Mouse (Mus musculus): ENCODE results near the gene Gm21985. TPM values are rescaled to one million over a fixed set of nuclear protein-coding genes. Genes with fewer than 3 reads are reported as not detected.
"Not testable (repeated sequence)": the region's sequence is repeated elsewhere in the genome, so short reads cannot be mapped to it uniquely, and the experiment has no call there.

Gm21985 gene
- polyA plus RNA-seq, 1 experiment from 2014 or later, result not detected

GRCm38 (mm10) chr2:112391346-112392000, 125.4 kb downstream of the Gm21985 start:
- 0 out of 2 replicates have a peak overlapping the region, but pooled peaks have one; percentile 18 for H3K27ac ChIP-seq (ENCODE audit: low read length)
- peaks cover 8% of the 10 kb centered on the region for H3K4me1 ChIP-seq (ENCODE audit: control insufficient read depth, insufficient read depth, low read length)
- 80% methylated on average over 4 of the region's 4 CpGs for WGBS
- no peak for ATAC-seq (replicated peaks; ENCODE audit: extremely low read depth, insufficient read depth, low FRiP score)
- H3K4me2 ChIP-seq (ENCODE audit: low read depth, low read length), result no peak overlapping the region
- no peaks in the 10 kb centered on the region for H3K9me3 ChIP-seq (replicated peaks; ENCODE audit: control insufficient read depth, low read length)
- H3K27me3 ChIP-seq (ENCODE audit: control insufficient read depth, insufficient read depth, low read length), result no peaks in the 10 kb centered on the region
- H3K9ac ChIP-seq (ENCODE audit: low read length), result no peak overlapping the region
- H3K4me3 ChIP-seq (ENCODE audit: low read length), result no peak overlapping the region
- no peaks in the 10 kb centered on the region for H3K36me3 ChIP-seq (ENCODE audit: control insufficient read depth, insufficient read depth)

- Histone ChIP-seq H3K27ac (ENCODE audit: low read length) (no peak overlapping the region), H3K9ac (ENCODE audit: low read length) (no peak overlapping the region), H3K4me2 (ENCODE audit: low read depth, low read length) (no peak overlapping the region), H3K27me3 (ENCODE audit: control insufficient read depth, insufficient read depth, low read length) (no peaks in the 10 kb centered on the region), H3K4me3 (ENCODE audit: low read length) (no peak overlapping the region), H3K9me3 (replicated peaks; ENCODE audit: control insufficient read depth, low read length) (no peaks in the 10 kb centered on the region), H3K4me1 (ENCODE audit: control insufficient read depth, insufficient read depth, low read length) (peaks cover 11% of the 10 kb centered on the region), H3K36me3 (ENCODE audit: control insufficient read depth, insufficient read depth) (no peaks in the 10 kb centered on the region)
- 83% methylated on average over 1 of the region's 1 CpGs for WGBS
- no peak for ATAC-seq (replicated peaks; ENCODE audit: extremely low read depth, insufficient read depth, low FRiP score)
These were observed 126.6 kb downstream of the Gm21985 start for GRCm38 (mm10) chr2:112392689-112393088.

GRCm38 (mm10) chr2:112393958-112394357, 127.8 kb downstream of the Gm21985 start:
- Histone ChIP-seq H3K36me3 (ENCODE audit: control insufficient read depth, insufficient read depth) (no peaks in the 10 kb centered on the region), H3K4me2 (ENCODE audit: low read depth, low read length) (no peak overlapping the region), H3K4me1 (ENCODE audit: control insufficient read depth, insufficient read depth, low read length) (peaks cover 14% of the 10 kb centered on the region), H3K9me3 (replicated peaks; ENCODE audit: control insufficient read depth, low read length) (no peaks in the 10 kb centered on the region), H3K27me3 (ENCODE audit: control insufficient read depth, insufficient read depth, low read length) (no peaks in the 10 kb centered on the region), H3K27ac (ENCODE audit: low read length) (no peak overlapping the region), H3K4me3 (ENCODE audit: low read length) (no peak overlapping the region), H3K9ac (ENCODE audit: low read length) (no peak overlapping the region)
- ATAC-seq (replicated peaks; ENCODE audit: extremely low read depth, insufficient read depth, low FRiP score), result no peak

- H3K4me3 ChIP-seq (ENCODE audit: low read length), result no peak overlapping the region
- H3K27me3 ChIP-seq (ENCODE audit: control insufficient read depth, insufficient read depth, low read length), result no peaks in the 10 kb centered on the region
- 50% methylated on average over 1 of the region's 1 CpGs for WGBS
- no peaks in the 10 kb centered on the region for H3K9me3 ChIP-seq (replicated peaks; ENCODE audit: control insufficient read depth, low read length)
- no peaks in the 10 kb centered on the region for H3K36me3 ChIP-seq (ENCODE audit: control insufficient read depth, insufficient read depth)
- H3K27ac ChIP-seq (ENCODE audit: low read length), result no peak overlapping the region
- H3K4me2 ChIP-seq (ENCODE audit: low read depth, low read length), result no peak overlapping the region
- no peak for ATAC-seq (replicated peaks; ENCODE audit: extremely low read depth, insufficient read depth, low FRiP score)
- H3K9ac ChIP-seq (ENCODE audit: low read length), result no peak overlapping the region
- peaks cover 6% of the 10 kb centered on the region for H3K4me1 ChIP-seq (ENCODE audit: control insufficient read depth, insufficient read depth, low read length)
These were observed 130.5 kb downstream of the Gm21985 start for GRCm38 (mm10) chr2:112396649-112397048.

GRCm38 (mm10) chr2:112407030-112407429, 140.9 kb downstream of the Gm21985 start:
- ATAC-seq (replicated peaks; ENCODE audit: extremely low read depth, insufficient read depth, low FRiP score), result no peak
- Histone ChIP-seq H3K36me3 (ENCODE audit: control insufficient read depth, insufficient read depth) (peaks cover 24% of the 10 kb centered on the region), H3K27me3 (ENCODE audit: control insufficient read depth, insufficient read depth, low read length) (no peaks in the 10 kb centered on the region), H3K4me3 (ENCODE audit: low read length) (no peak overlapping the region), H3K4me2 (ENCODE audit: low read depth, low read length) (no peak overlapping the region), H3K9me3 (replicated peaks; ENCODE audit: control insufficient read depth, low read length) (no peaks in the 10 kb centered on the region), H3K4me1 (ENCODE audit: control insufficient read depth, insufficient read depth, low read length) (no peaks in the 10 kb centered on the region), H3K27ac (ENCODE audit: low read length) (no peak overlapping the region), H3K9ac (ENCODE audit: low read length) (no peak overlapping the region)
- WGBS, result 83% methylated on average over 3 of the region's 3 CpGs

GRCm38 (mm10) chr2:112425308-112425707, 159.2 kb downstream of the Gm21985 start:
- no peaks in the 10 kb centered on the region for H3K36me3 ChIP-seq (ENCODE audit: control insufficient read depth, insufficient read depth)
- H3K4me3 ChIP-seq (ENCODE audit: low read length), result no peak overlapping the region
- ATAC-seq (replicated peaks; ENCODE audit: extremely low read depth, insufficient read depth, low FRiP score), result no peak
- 51% methylated on average over 3 of the region's 3 CpGs for WGBS
- no peaks in the 10 kb centered on the region for H3K9me3 ChIP-seq (replicated peaks; ENCODE audit: control insufficient read depth, low read length)
- H3K9ac ChIP-seq (ENCODE audit: low read length), result no peak overlapping the region
- H3K4me1 ChIP-seq (ENCODE audit: control insufficient read depth, insufficient read depth, low read length), result no peaks in the 10 kb centered on the region
- no peak overlapping the region for H3K4me2 ChIP-seq (ENCODE audit: low read depth, low read length)
- H3K27me3 ChIP-seq (ENCODE audit: control insufficient read depth, insufficient read depth, low read length), result no peaks in the 10 kb centered on the region
- H3K27ac ChIP-seq (ENCODE audit: low read length), result no peak overlapping the region

GRCm38 (mm10) chr2:112428534-112428933, 162.4 kb downstream of the Gm21985 start:
- WGBS, result 78% methylated on average over 3 of the region's 3 CpGs
- not testable (repeated sequence) for H3K4me2 ChIP-seq (ENCODE audit: low read depth, low read length); H3K36me3 ChIP-seq (ENCODE audit: control insufficient read depth, insufficient read depth); H3K9me3 ChIP-seq (replicated peaks; ENCODE audit: control insufficient read depth, low read length); H3K27me3 ChIP-seq (ENCODE audit: control insufficient read depth, insufficient read depth, low read length); H3K4me1 ChIP-seq (ENCODE audit: control insufficient read depth, insufficient read depth, low read length); H3K9ac ChIP-seq (ENCODE audit: low read length); H3K27ac ChIP-seq (ENCODE audit: low read length); ATAC-seq (replicated peaks; ENCODE audit: extremely low read depth, insufficient read depth, low FRiP score); H3K4me3 ChIP-seq (ENCODE audit: low read length)

- no peaks in the 10 kb centered on the region for H3K9me3 ChIP-seq (replicated peaks; ENCODE audit: control insufficient read depth, low read length)
- H3K4me1 ChIP-seq (ENCODE audit: control insufficient read depth, insufficient read depth, low read length), result no peaks in the 10 kb centered on the region
- ATAC-seq (replicated peaks; ENCODE audit: extremely low read depth, insufficient read depth, low FRiP score), result no peak
- no peak overlapping the region for H3K9ac ChIP-seq (ENCODE audit: low read length)
- no peak overlapping the region for H3K4me2 ChIP-seq (ENCODE audit: low read depth, low read length)
- no peaks in the 10 kb centered on the region for H3K27me3 ChIP-seq (ENCODE audit: control insufficient read depth, insufficient read depth, low read length)
- H3K36me3 ChIP-seq (ENCODE audit: control insufficient read depth, insufficient read depth), result no peaks in the 10 kb centered on the region
- no peak overlapping the region for H3K4me3 ChIP-seq (ENCODE audit: low read length)
- WGBS, result 74% methylated on average over 4 of the region's 4 CpGs
- H3K27ac ChIP-seq (ENCODE audit: low read length), result no peak overlapping the region
These were observed 163.6 kb downstream of the Gm21985 start for GRCm38 (mm10) chr2:112429665-112430064.

- no peak overlapping the region for H3K9ac ChIP-seq (ENCODE audit: low read length)
- 41% methylated on average over 5 of the region's 5 CpGs for whole genome bisulfite sequencing
- H3K4me3 ChIP-seq (ENCODE audit: low read length), result no peak overlapping the region
- ATAC-seq (replicated peaks; ENCODE audit: extremely low read depth, insufficient read depth, low FRiP score), result no peak
- no peak overlapping the region for H3K27ac ChIP-seq (ENCODE audit: low read length)
- no peaks in the 10 kb centered on the region for H3K9me3 ChIP-seq (replicated peaks; ENCODE audit: control insufficient read depth, low read length)
- no peaks in the 10 kb centered on the region for H3K4me1 ChIP-seq (ENCODE audit: control insufficient read depth, insufficient read depth, low read length)
- H3K27me3 ChIP-seq (ENCODE audit: control insufficient read depth, insufficient read depth, low read length), result no peaks in the 10 kb centered on the region
- H3K4me2 ChIP-seq (ENCODE audit: low read depth, low read length), result no peak overlapping the region
- no peaks in the 10 kb centered on the region for H3K36me3 ChIP-seq (ENCODE audit: control insufficient read depth, insufficient read depth)
These were observed 164.3 kb downstream of the Gm21985 start for GRCm38 (mm10) chr2:112430403-112430802.
